Mouse (Mus musculus): ENCODE results near the gene Krtap29-1. TPM values are rescaled to one million over a fixed set of nuclear protein-coding genes. Genes with fewer than 3 reads are reported as not detected.

Krtap29-1 gene
- polyA plus RNA-seq, 1 experiment from 2014 or later = not detected

Other genes starting within 250 kb of the Krtap29-1 start
- not detected in 2 replicates for gene Gm14180, start 244.8 kb downstream of the Krtap29-1 start, polyA plus RNA-seq (2014; fragmentation: Nextera tagmentation; extraction: Ambion mirVana)
- gene Gm11595, start 206.1 kb downstream of the Krtap29-1 start, polyA plus RNA-seq (2014; fragmentation: Nextera tagmentation; extraction: Ambion mirVana) = not detected in 2 replicates
- not detected in 2 replicates for gene Krtap4-8, start 198.3 kb downstream of the Krtap29-1 start, polyA plus RNA-seq (2014; fragmentation: Nextera tagmentation; extraction: Ambion mirVana)
- gene Krtap4-9, start 193.9 kb downstream of the Krtap29-1 start, polyA plus RNA-seq (2014; fragmentation: Nextera tagmentation; extraction: Ambion mirVana) = not detected in 2 replicates
- gene Gm11596, start 185.6 kb downstream of the Krtap29-1 start, polyA plus RNA-seq (2014; fragmentation: Nextera tagmentation; extraction: Ambion mirVana) = not detected in 2 replicates
- not detected in 2 replicates for gene Gm11569, start 180.1 kb downstream of the Krtap29-1 start, polyA plus RNA-seq (2014; fragmentation: Nextera tagmentation; extraction: Ambion mirVana)
- gene Gm11554, start 174.6 kb downstream of the Krtap29-1 start, polyA plus RNA-seq (2014; fragmentation: Nextera tagmentation; extraction: Ambion mirVana) = not detected in 2 replicates
- not detected in 2 replicates for gene Krtap4-13, start 169.2 kb downstream of the Krtap29-1 start, polyA plus RNA-seq (2014; fragmentation: Nextera tagmentation; extraction: Ambion mirVana)
- not detected in 2 replicates for gene Gm11564, start 163.4 kb downstream of the Krtap29-1 start, polyA plus RNA-seq (2014; fragmentation: Nextera tagmentation; extraction: Ambion mirVana)
- gene 2300003K06Rik, start 141.0 kb downstream of the Krtap29-1 start, polyA plus RNA-seq (2014; fragmentation: Nextera tagmentation; extraction: Ambion mirVana) = not detected in 2 replicates
- gene Krtap4-16, start 127.4 kb downstream of the Krtap29-1 start, polyA plus RNA-seq (2014; fragmentation: Nextera tagmentation; extraction: Ambion mirVana) = not detected in 2 replicates
- gene Gm11568, start 121.1 kb downstream of the Krtap29-1 start, polyA plus RNA-seq (2014; fragmentation: Nextera tagmentation; extraction: Ambion mirVana) = not detected in 2 replicates
- gene Gm11559, start 114.6 kb downstream of the Krtap29-1 start, polyA plus RNA-seq (2014; fragmentation: Nextera tagmentation; extraction: Ambion mirVana) = not detected in 2 replicates
- gene Krtap9-1, start 105.7 kb downstream of the Krtap29-1 start, polyA plus RNA-seq (2014; fragmentation: Nextera tagmentation; extraction: Ambion mirVana) = not detected in 2 replicates
- gene Gm11567, start 99.9 kb downstream of the Krtap29-1 start, polyA plus RNA-seq (2014; fragmentation: Nextera tagmentation; extraction: Ambion mirVana) = not detected in 2 replicates
- not detected in 2 replicates for gene Krtap31-1, start 71.1 kb downstream of the Krtap29-1 start, polyA plus RNA-seq (2014; fragmentation: Nextera tagmentation; extraction: Ambion mirVana)
- not detected in 2 replicates for gene Gm11565, start 64.3 kb downstream of the Krtap29-1 start, polyA plus RNA-seq (2014; fragmentation: Nextera tagmentation; extraction: Ambion mirVana)
- gene Krtap31-2, start 42.8 kb downstream of the Krtap29-1 start, polyA plus RNA-seq (2014; fragmentation: Nextera tagmentation; extraction: Ambion mirVana) = not detected in 2 replicates
- gene Krtap9-5, start 30.6 kb downstream of the Krtap29-1 start, polyA plus RNA-seq (2014; fragmentation: Nextera tagmentation; extraction: Ambion mirVana) = not detected in 2 replicates
- not detected in 2 replicates for gene Krtap16-1, start 7.5 kb upstream of the Krtap29-1 start, polyA plus RNA-seq (2014; fragmentation: Nextera tagmentation; extraction: Ambion mirVana)
- 0.23 TPM in 1 of 2 replicates, not detected in the other for gene Krtap17-1, start 14.9 kb upstream of the Krtap29-1 start, polyA plus RNA-seq (2014; fragmentation: Nextera tagmentation; extraction: Ambion mirVana)
- not detected in 2 replicates for gene Krt33a, start 37.2 kb upstream of the Krtap29-1 start, polyA plus RNA-seq (2014; fragmentation: Nextera tagmentation; extraction: Ambion mirVana)
- gene Krt33b, start 50.8 kb upstream of the Krtap29-1 start, polyA plus RNA-seq (2014; fragmentation: Nextera tagmentation; extraction: Ambion mirVana) = not detected in 2 replicates
- not detected in 2 replicates for gene Krt34, start 62.5 kb upstream of the Krtap29-1 start, polyA plus RNA-seq (2014; fragmentation: Nextera tagmentation; extraction: Ambion mirVana)
- gene Krt31, start 71.5 kb upstream of the Krtap29-1 start, polyA plus RNA-seq (2014; fragmentation: Nextera tagmentation; extraction: Ambion mirVana) = not detected in 2 replicates
- gene Krt32, start 109.2 kb upstream of the Krtap29-1 start, polyA plus RNA-seq (2014; fragmentation: Nextera tagmentation; extraction: Ambion mirVana) = not detected in 2 replicates
- gene Krt35, start 117.2 kb upstream of the Krtap29-1 start, polyA plus RNA-seq (2014; fragmentation: Nextera tagmentation; extraction: Ambion mirVana) = not detected in 2 replicates
- gene Krt36, start 126.6 kb upstream of the Krtap29-1 start, polyA plus RNA-seq (2014; fragmentation: Nextera tagmentation; extraction: Ambion mirVana) = not detected in 2 replicates
- gene Krt13, start 142.5 kb upstream of the Krtap29-1 start, polyA plus RNA-seq (2014; fragmentation: Nextera tagmentation; extraction: Ambion mirVana) = not detected in 2 replicates
- 1.3 and 2.4 TPM in 2 replicates for gene Krt15, start 156.9 kb upstream of the Krtap29-1 start, polyA plus RNA-seq (2014; fragmentation: Nextera tagmentation; extraction: Ambion mirVana)
- gene Krt19, start 169.6 kb upstream of the Krtap29-1 start, polyA plus RNA-seq (2014; fragmentation: Nextera tagmentation; extraction: Ambion mirVana) = 4.8 and 5.1 TPM in 2 replicates
- gene Krt9, start 214.2 kb upstream of the Krtap29-1 start, polyA plus RNA-seq (2014; fragmentation: Nextera tagmentation; extraction: Ambion mirVana) = not detected in 2 replicates
- 2.4 and 3.9 TPM in 2 replicates for gene Krt14, start 228.5 kb upstream of the Krtap29-1 start, polyA plus RNA-seq (2014; fragmentation: Nextera tagmentation; extraction: Ambion mirVana)

Data from hindbrain, embryonic 11.5 days (tissue).